Mouse (Mus musculus): ENCODE data around the gene Cbln1. TPM values are rescaled to one million over a fixed set of nuclear protein-coding genes. Genes with fewer than 3 reads are reported as not detected.

The Cbln1 gene
- polyA plus RNA-seq (2015; fragmentation: Nextera tagmentation; extraction: Ambion mirVana), result 0.07 TPM in 1 of 2 replicates, not detected in the other

GRCm38 (mm10) chr8:87472271-87473236 lies at the start of gene Cbln1:
TSS of gene Cbln1 (minus strand) at chr8:87472609.

Other genes starting within 250 kb of the Cbln1 start
- gene 4933402J07Rik, start 91.2 kb upstream of the Cbln1 start, polyA plus RNA-seq (2015; fragmentation: Nextera tagmentation; extraction: Ambion mirVana), result not detected in 2 replicates